Mouse (Mus musculus) kidney, adult 2 months (tissue): ENCODE results near the gene Slc6a19. TPM values are rescaled to one million over a fixed set of nuclear protein-coding genes. Genes with fewer than 3 reads are reported as not detected.
A peak's percentile ranks its signal among the peaks of the same experiment; 100 is the strongest.

ENCODE experiments used
- DNase-seq: peaks from one replicate; pipeline ENCODE4 v3.0.0; 2021
- H3K27ac ChIP-seq: fragments of 200-500 bp; 2 replicates; pipeline ENCODE4 v1.5.1; 2012; ENCODE audit warnings: low read depth, low read length, control low read depth, inconsistent platforms; ENCODE audit not compliant: insufficient read depth
- H3K27me3 ChIP-seq: fragments of 200-500 bp; replicated peaks from 2 replicates; pipeline ENCODE4 v1.6.1; 2012; ENCODE audit warnings: mild to moderate bottlenecking, moderate library complexity, low read length, inconsistent platforms; ENCODE audit not compliant: control insufficient read depth, insufficient read depth
- H3K36me3 ChIP-seq: fragments of 200-500 bp; 2 replicates; pipeline ENCODE4 v1.6.1; 2012; ENCODE audit warnings: mild to moderate bottlenecking, moderate library complexity, low read length, inconsistent platforms; ENCODE audit not compliant: control insufficient read depth, insufficient read depth
- H3K4me1 ChIP-seq: fragments of 200-500 bp; 2 replicates; pipeline ENCODE4 v1.6.1; 2011; ENCODE audit warnings: low read length; ENCODE audit not compliant: control insufficient read depth, insufficient read depth
- H3K4me3 ChIP-seq: fragments of 200-500 bp; 2 replicates; pipeline ENCODE4 v1.5.1; 2011; ENCODE audit warnings: mild to moderate bottlenecking, low read depth, low read length, control low read depth; ENCODE audit not compliant: insufficient read depth
- CTCF ChIP-seq: fragments of 200-500 bp; conservative IDR thresholded peaks from 2 replicates; pipeline ENCODE4 v1.5.1; 2011; ENCODE audit warnings: low read depth, mild to moderate bottlenecking, control low read depth, low read length, moderate library complexity, mixed read lengths; ENCODE audit not compliant: insufficient read depth, insufficient read length
- POLR2A ChIP-seq: fragments of 200-500 bp; IDR thresholded peaks from one replicate; pipeline ENCODE4 v1.6.1; 2011; ENCODE audit warnings: low read depth, low read length, control low read depth
- WGBS: fragments of 180-500 bp; shearing (Covaris S2); methylation state at CpG from one replicate; pipeline ENCODE4 v1.1.7; 2018; 5-methylcytosine and 5-hydroxymethylcytosine counted together
- polyA plus RNA-seq: library from polyadenylated mRNA; depleted of rRNA; stranded (reverse); fragments of >200 nt; gene quantifications from 2 replicates; pipeline ENCODE4 v1.2.3, GENCODE M21; 2012

Gene Slc6a19
- polyA plus RNA-seq, 1 experiment = 884 TPM

- no peak for TF ChIP-seq CTCF
- TF ChIP-seq POLR2A = no peak
- Histone ChIP-seq H3K4me1 (peaks cover 57% of the 10 kb centered on the region), H3K27ac (no peak overlapping the region; the same call in 1 of the 2 replicates), H3K27me3 (no peaks in the 10 kb centered on the region), H3K36me3 (no peaks in the 10 kb centered on the region; the same call in 1 of the 2 replicates), H3K4me3 (no peak overlapping the region)
- WGBS = 69% methylated on average over 4 of the region's 4 CpGs
- no peak for DNase-seq
Measured at GRCm38 (mm10) chr13:73688934-73689333, 15.7 kb downstream of the Slc6a19 start.

DNA sequence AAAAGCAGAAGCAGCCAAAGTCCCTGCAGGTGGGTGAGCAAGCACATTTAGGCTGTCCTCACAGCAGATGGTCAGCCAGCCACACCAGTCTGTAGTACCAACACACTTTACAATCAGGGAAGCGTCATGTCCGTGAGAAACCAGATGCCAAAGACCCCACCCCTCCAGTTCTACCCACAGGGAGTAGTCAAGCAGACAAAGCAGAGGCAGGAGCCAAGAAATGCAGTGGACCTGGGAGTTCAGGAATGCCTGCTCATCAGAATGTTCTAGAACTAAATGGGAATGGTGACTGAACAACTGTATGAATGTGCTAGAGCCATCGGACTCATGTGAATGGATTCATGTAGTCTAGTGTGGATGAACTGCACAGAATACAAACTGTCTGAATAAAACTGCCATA, 17.1 kb downstream of the Slc6a19 start:
- H3K36me3 ChIP-seq = no peaks in the 10 kb centered on the region; the same call in 1 of the 2 replicates
- no peak for TF ChIP-seq POLR2A
- no peak for TF ChIP-seq CTCF
- H3K27me3 ChIP-seq = no peaks in the 10 kb centered on the region
- WGBS = 29% methylated on average over 3 of the region's 3 CpGs
- no peak overlapping the region for H3K4me3 ChIP-seq
- H3K4me1 ChIP-seq = peaks cover 60% of the 10 kb centered on the region
- no peak overlapping the region; the same call in 1 of the 2 replicates for H3K27ac ChIP-seq
- peak; percentile 68 for DNase-seq

GRCm38 (mm10) chr13:73685502-73685901, 19.2 kb downstream of the Slc6a19 start:
- H3K27ac ChIP-seq = no peak overlapping the region
- TF ChIP-seq CTCF = no peak
- H3K27me3 ChIP-seq = no peaks in the 10 kb centered on the region
- WGBS = 71% methylated on average over 6 of the region's 6 CpGs
- H3K4me1 ChIP-seq = peaks cover 63% of the 10 kb centered on the region
- no peak for DNase-seq
- no peaks in the 10 kb centered on the region; the same call in 1 of the 2 replicates for H3K36me3 ChIP-seq
- no peak overlapping the region for H3K4me3 ChIP-seq

GRCm38 (mm10) chr13:73684412-73684811, 20.3 kb downstream of the Slc6a19 start:
- 37% methylated on average over 1 of the region's 1 CpGs for WGBS
- TF ChIP-seq POLR2A (no peak), CTCF (no peak)
- H3K27me3 ChIP-seq = no peaks in the 10 kb centered on the region
- peak; percentile 70 for DNase-seq
- H3K4me1 ChIP-seq = peaks cover 63% of the 10 kb centered on the region
- no peaks in the 10 kb centered on the region; the same call in 1 of the 2 replicates for H3K36me3 ChIP-seq
- H3K4me3 ChIP-seq = no peak overlapping the region
- H3K27ac ChIP-seq = peak overlapping the region; percentile 79

GRCm38 (mm10) chr13:73683682-73684081, 21.0 kb downstream of the Slc6a19 start:
- Histone ChIP-seq H3K4me3 (no peak overlapping the region), H3K36me3 (no peaks in the 10 kb centered on the region; the same call in 1 of the 2 replicates), H3K27ac (peak overlapping the region; percentile 79), H3K27me3 (no peaks in the 10 kb centered on the region), H3K4me1 (peaks cover 65% of the 10 kb centered on the region)
- no peak for TF ChIP-seq POLR2A
- no peak for TF ChIP-seq CTCF
- 63% methylated on average over 11 of the region's 11 CpGs for WGBS
- DNase-seq = peak; percentile 73

GRCm38 (mm10) chr13:73682226-73682625, 22.4 kb downstream of the Slc6a19 start:
- TF ChIP-seq POLR2A (no peak), CTCF (no peak)
- H3K4me1 ChIP-seq = peaks cover 57% of the 10 kb centered on the region
- 90% methylated on average over 2 of the region's 2 CpGs for WGBS

DNA sequence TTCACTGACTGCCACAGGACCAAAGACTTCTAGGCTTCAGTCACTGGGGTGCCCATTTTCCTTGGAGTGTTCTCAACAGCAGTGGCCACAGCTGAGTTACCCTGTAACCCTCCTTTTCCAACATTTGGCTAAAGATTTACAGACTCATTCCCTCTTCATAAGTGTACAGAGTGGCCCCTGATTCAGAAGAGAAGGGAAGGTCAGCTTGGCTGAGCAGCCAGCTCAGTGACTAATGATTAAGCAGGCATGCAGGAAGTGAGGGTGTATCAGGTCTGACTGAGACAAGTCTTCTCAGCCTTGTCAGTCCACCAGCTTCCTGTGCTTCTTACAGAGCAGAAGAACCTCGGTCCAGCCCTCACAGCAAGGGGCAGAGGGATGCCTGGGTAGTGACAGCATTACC, 24.3 kb downstream of the Slc6a19 start:
- peak overlapping the region; percentile 97 for H3K27ac ChIP-seq
- 0% methylated on average over 1 of the region's 1 CpGs for WGBS

More at GRCm38 (mm10) chr13:73682226-73682625, 22.4 kb downstream of the Slc6a19 start:
- Histone ChIP-seq H3K4me3 (no peak overlapping the region), H3K36me3 (no peaks in the 10 kb centered on the region; the same call in 1 of the 2 replicates), H3K27ac (peak overlapping the region; percentile 1; the same call in 1 of the 2 replicates), H3K27me3 (no peaks in the 10 kb centered on the region)
- no peak for DNase-seq

More for the DNA sequence above, 24.3 kb downstream of the Slc6a19 start:
- peaks cover 53% of the 10 kb centered on the region for H3K4me1 ChIP-seq
- no peaks in the 10 kb centered on the region; the same call in 1 of the 2 replicates for H3K36me3 ChIP-seq
- H3K4me3 ChIP-seq = no peak overlapping the region
- TF ChIP-seq POLR2A (no peak), CTCF (no peak)
- no peaks in the 10 kb centered on the region for H3K27me3 ChIP-seq
- DNase-seq = peak; percentile 93
